Mouse (Mus musculus) hindbrain, embryonic 16.5 days (tissue): Measurements from ENCODE around the gene Coro1c. TPM values are rescaled to one million over a fixed set of nuclear protein-coding genes. Genes with fewer than 3 reads are reported as not detected.
A peak's percentile ranks its signal among the peaks of the same experiment; 100 is the strongest.

Experiments
- ATAC-seq: fragments of 200-750 bp; cut with Nextera tagmentation; 2 replicates; pipeline ENCODE4 v1.8.0; 2017; ENCODE audit warnings: moderate TSS enrichment, moderate library complexity
- H3K27ac ChIP-seq: fragments of 300-500 bp; sonication (generic); 2 replicates; pipeline ENCODE4 v1.5.1; 2014; ENCODE audit warnings: low read depth, mild to moderate bottlenecking, control low read depth, low read length, moderate library complexity
- H3K27me3 ChIP-seq: fragments of 300-500 bp; sonication (generic); replicated peaks from 2 replicates; pipeline ENCODE4 v1.6.1; 2014; ENCODE audit warnings: low read length; ENCODE audit not compliant: control insufficient read depth, insufficient read depth
- H3K36me3 ChIP-seq: fragments of 300-500 bp; sonication (generic); 2 replicates; pipeline ENCODE4 v1.6.1; 2014; ENCODE audit warnings: mild to moderate bottlenecking, low read length, moderate library complexity, mixed read lengths; ENCODE audit not compliant: control insufficient read depth, insufficient read depth
- H3K4me1 ChIP-seq: fragments of 300-500 bp; sonication (generic); 2 replicates; pipeline ENCODE4 v1.6.1; 2014; ENCODE audit warnings: low read depth, low read length; ENCODE audit not compliant: control insufficient read depth, insufficient read depth
- H3K4me2 ChIP-seq: fragments of 300-500 bp; sonication (generic); 2 replicates; pipeline ENCODE4 v1.6.1; 2014; ENCODE audit warnings: mild to moderate bottlenecking, low read length, control low read depth, moderate library complexity
- H3K4me3 ChIP-seq: fragments of 300-500 bp; sonication (generic); 2 replicates; pipeline ENCODE4 v1.5.1; 2014; ENCODE audit warnings: mild to moderate bottlenecking, low read length, control low read depth, moderate library complexity
- H3K9ac ChIP-seq: fragments of 300-500 bp; sonication (generic); 2 replicates; pipeline ENCODE4 v1.6.1; 2014; ENCODE audit warnings: low read depth, mild to moderate bottlenecking, control low read depth, low read length, moderate library complexity
- H3K9me3 ChIP-seq: fragments of 300-500 bp; sonication (generic); 2 replicates; pipeline ENCODE4 v1.6.1; 2014; ENCODE audit warnings: mild to moderate bottlenecking, low read length, moderate library complexity; ENCODE audit not compliant: control insufficient read depth
- WGBS: fragments of 180-500 bp; shearing (Covaris S2); extraction: QIAGEN DNeasy Blood & Tissue Kit; methylation state at CpG from one replicate; pipeline ENCODE4 v1.1.7; 2014; 5-methylcytosine and 5-hydroxymethylcytosine counted together
- polyA plus RNA-seq: library from polyadenylated mRNA; unstranded; fragments of >200 nt; fragmentation: Nextera tagmentation; extraction: Ambion mirVana; gene quantifications from 2 replicates; pipeline ENCODE4 v1.2.1, GENCODE M21; 2015

Gene Coro1c
- polyA plus RNA-seq, 1 experiment from 2014 or later = 176 TPM

GRCm38 (mm10) chr5:113910065-113910701 is 1.6 kb upstream of the Coro1c start:
- no peaks in the 10 kb centered on the region for H3K36me3 ChIP-seq
- no peak for ATAC-seq
- H3K9ac ChIP-seq = no peak overlapping the region
- H3K4me2 ChIP-seq = no peak overlapping the region
- WGBS = 31% methylated on average over 10 of the region's 10 CpGs
- H3K9me3 ChIP-seq = no peaks in the 10 kb centered on the region
- H3K27me3 ChIP-seq = no peaks in the 10 kb centered on the region
- peaks cover 19% of the 10 kb centered on the region for H3K4me1 ChIP-seq
- H3K4me3 ChIP-seq = no peak overlapping the region
- no peak overlapping the region for H3K27ac ChIP-seq

- H3K4me2 ChIP-seq = peak overlapping the region; percentile 69
- peak overlapping the region; percentile 97 for H3K27ac ChIP-seq
- H3K36me3 ChIP-seq = no peaks in the 10 kb centered on the region
- peaks cover 37% of the 10 kb centered on the region for H3K4me1 ChIP-seq
- peak overlapping the region; percentile 79 for H3K9ac ChIP-seq
- peak overlapping the region; percentile 64 for H3K4me3 ChIP-seq
- WGBS = under 1% methylated on average over 44 of the region's 69 CpGs
- ATAC-seq = peak; percentile 76
- no peaks in the 10 kb centered on the region for H3K27me3 ChIP-seq
- no peaks in the 10 kb centered on the region for H3K9me3 ChIP-seq
These were observed 581 bp downstream of the Coro1c start for GRCm38 (mm10) chr5:113907786-113908567.

DNA sequence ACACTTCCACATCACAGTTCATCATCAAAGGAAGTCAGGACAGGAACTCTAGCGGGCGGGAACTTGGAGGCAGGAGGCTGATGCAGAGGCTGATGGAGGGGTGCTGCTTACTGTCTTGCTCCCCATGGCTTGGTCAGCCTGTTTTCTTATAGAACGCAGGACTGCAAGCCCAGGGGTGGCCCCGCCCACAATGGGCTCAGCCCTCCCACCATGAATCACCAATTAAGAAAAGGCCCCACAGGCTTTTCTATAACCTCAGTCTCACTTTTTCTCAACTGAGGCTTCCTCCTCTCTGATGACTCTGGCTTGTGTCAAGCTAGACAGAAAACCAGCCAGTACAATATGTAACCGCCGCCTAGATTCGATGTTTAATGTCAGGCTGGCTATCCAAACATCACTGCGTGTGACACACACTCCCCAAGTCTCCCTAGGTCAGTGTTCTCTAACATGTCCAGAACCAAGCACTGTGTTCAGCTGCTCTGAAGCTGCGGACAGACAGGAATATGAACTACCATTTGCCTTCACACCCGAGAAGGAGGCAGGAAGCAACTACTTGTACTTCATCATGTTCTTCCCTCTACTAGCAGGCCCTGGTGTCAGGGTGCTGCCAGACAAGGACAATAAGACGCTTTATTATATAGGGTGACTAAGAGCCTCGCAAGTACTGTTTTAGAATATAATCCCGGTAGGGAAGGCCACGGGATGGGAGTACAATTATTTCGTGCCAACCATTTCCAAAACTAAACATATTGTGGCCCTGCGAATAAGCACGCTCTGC is 1.4 kb downstream of the Coro1c start:
- H3K36me3 ChIP-seq = no peaks in the 10 kb centered on the region
- H3K4me3 ChIP-seq = peak overlapping the region; percentile 64
- peak overlapping the region; percentile 97 for H3K27ac ChIP-seq
- peak overlapping the region; percentile 79 for H3K9ac ChIP-seq
- ATAC-seq = no peak
- WGBS = 11% methylated on average over 17 of the region's 17 CpGs
- no peaks in the 10 kb centered on the region for H3K27me3 ChIP-seq
- H3K9me3 ChIP-seq = no peaks in the 10 kb centered on the region
- peaks cover 39% of the 10 kb centered on the region for H3K4me1 ChIP-seq
- peak overlapping the region; percentile 69 for H3K4me2 ChIP-seq

DNA sequence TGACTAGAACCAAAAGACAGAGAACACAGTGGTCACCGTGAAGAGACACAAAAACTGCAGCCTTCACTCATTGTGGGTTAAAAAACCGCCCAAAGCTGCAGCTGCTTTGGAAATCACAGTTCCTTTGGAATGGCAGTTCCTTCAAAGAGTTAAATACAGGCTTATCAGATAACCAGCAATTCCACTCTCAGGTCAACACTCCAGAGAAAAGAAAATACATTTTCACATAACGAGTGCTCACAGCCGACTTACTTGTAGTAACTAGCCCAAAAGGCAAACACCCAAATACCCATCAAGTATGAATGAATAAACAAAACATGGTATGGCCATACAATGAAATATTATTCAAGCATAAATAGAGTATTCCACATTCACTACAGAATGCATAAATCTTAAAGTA is 3.6 kb downstream of the Coro1c start:
- peaks cover 51% of the 10 kb centered on the region for H3K4me1 ChIP-seq
- ATAC-seq = no peak
- no peak overlapping the region for H3K27ac ChIP-seq
- H3K9me3 ChIP-seq = no peaks in the 10 kb centered on the region
- no peaks in the 10 kb centered on the region for H3K36me3 ChIP-seq
- no peak overlapping the region for H3K4me3 ChIP-seq
- 0 out of 2 replicates have a peak overlapping the region, but pooled peaks have one; percentile 12 for H3K4me2 ChIP-seq
- no peak overlapping the region for H3K9ac ChIP-seq
- 41% methylated on average over 4 of the region's 4 CpGs for WGBS
- H3K27me3 ChIP-seq = no peaks in the 10 kb centered on the region

- no peak overlapping the region for H3K4me3 ChIP-seq
- H3K4me1 ChIP-seq = peaks cover 51% of the 10 kb centered on the region
- no peaks in the 10 kb centered on the region for H3K9me3 ChIP-seq
These were observed 5.6 kb downstream of the Coro1c start for GRCm38 (mm10) chr5:113902983-113903382.

GRCm38 (mm10) chr5:113902017-113902416 is 6.5 kb downstream of the Coro1c start:
- no peak for ATAC-seq
- Histone ChIP-seq H3K4me2 (no peak overlapping the region), H3K27ac (no peak overlapping the region), H3K27me3 (no peaks in the 10 kb centered on the region), H3K4me1 (peaks cover 50% of the 10 kb centered on the region), H3K36me3 (no peaks in the 10 kb centered on the region), H3K9ac (no peak overlapping the region; the same call in 1 of the 2 replicates), H3K9me3 (no peaks in the 10 kb centered on the region), H3K4me3 (no peak overlapping the region)
- 68% methylated on average over 6 of the region's 6 CpGs for WGBS

More at GRCm38 (mm10) chr5:113902983-113903382, 5.6 kb downstream of the Coro1c start:
- ATAC-seq = no peak
- Histone ChIP-seq H3K9ac (no peak overlapping the region; the same call in none of the 2 replicates), H3K27me3 (no peaks in the 10 kb centered on the region), H3K36me3 (no peaks in the 10 kb centered on the region), H3K27ac (no peak overlapping the region), H3K4me2 (no peak overlapping the region)
- WGBS = 70% methylated on average over 5 of the region's 5 CpGs

DNA sequence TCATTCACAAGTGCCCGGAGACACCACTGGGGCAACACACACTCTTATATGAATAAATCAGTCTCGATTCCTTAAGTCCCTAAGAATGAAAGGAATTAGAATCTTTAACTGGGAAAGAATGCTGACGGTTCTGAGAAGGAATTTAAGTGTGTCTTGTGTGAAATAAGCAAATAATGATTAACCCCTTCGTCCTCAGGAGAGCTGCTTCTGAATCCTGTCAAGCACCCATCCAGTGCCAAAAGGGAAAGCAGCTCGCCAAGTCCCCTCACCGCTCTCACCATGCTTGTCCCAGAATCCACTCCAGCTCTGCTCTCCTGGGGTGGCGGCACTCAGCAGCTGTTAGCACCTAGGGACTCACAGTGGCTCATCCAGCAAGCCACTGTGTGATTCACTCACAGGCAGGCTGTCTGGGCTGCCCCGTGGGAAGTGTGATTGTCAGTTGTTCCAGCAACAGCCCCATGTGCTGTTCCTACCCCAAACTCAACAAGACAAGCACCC is 7.4 kb downstream of the Coro1c start:
- Histone ChIP-seq H3K9ac (0 out of 2 replicates have a peak overlapping the region, but pooled peaks have one; percentile 17), H3K4me1 (peaks cover 41% of the 10 kb centered on the region), H3K27ac (no peak overlapping the region), H3K36me3 (no peaks in the 10 kb centered on the region), H3K9me3 (no peaks in the 10 kb centered on the region), H3K27me3 (no peaks in the 10 kb centered on the region), H3K4me2 (no peak overlapping the region), H3K4me3 (no peak overlapping the region)
- WGBS = 27% methylated on average over 8 of the region's 8 CpGs
- ATAC-seq = no peak

DNA sequence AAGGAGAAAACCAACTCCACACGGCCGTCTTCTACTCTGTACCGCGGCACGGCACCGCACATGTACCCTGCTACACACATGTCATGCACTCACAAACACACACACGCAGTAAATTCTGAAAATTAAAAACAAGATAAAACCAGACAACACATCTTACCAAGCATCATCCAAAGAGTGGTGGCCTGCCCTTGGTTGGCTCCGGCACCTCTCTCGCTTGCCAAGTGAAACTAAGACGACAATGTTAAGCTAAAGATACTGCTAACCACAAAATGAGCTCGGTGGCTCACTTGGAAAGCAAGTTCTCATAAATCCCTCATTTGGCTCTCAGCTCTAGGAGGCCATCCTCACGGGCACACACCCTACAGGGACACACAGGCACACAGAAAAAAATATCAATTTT is 9.0 kb downstream of the Coro1c start:
- 87% methylated on average over 12 of the region's 12 CpGs for WGBS
- peaks cover 27% of the 10 kb centered on the region for H3K4me1 ChIP-seq
- H3K27me3 ChIP-seq = no peaks in the 10 kb centered on the region

More for the DNA sequence above, 9.0 kb downstream of the Coro1c start:
- Histone ChIP-seq H3K36me3 (no peaks in the 10 kb centered on the region), H3K27ac (no peak overlapping the region), H3K4me2 (no peak overlapping the region), H3K9ac (no peak overlapping the region), H3K4me3 (no peak overlapping the region), H3K9me3 (no peaks in the 10 kb centered on the region)
- ATAC-seq = no peak
